Mouse (Mus musculus) lung, postnatal 0 days (tissue): ENCODE data around the gene Eri3. TPM values are rescaled to one million over a fixed set of nuclear protein-coding genes. Genes with fewer than 3 reads are reported as not detected.
A peak's percentile ranks its signal among the peaks of the same experiment; 100 is the strongest.

Source experiments
- ATAC-seq: fragments of 200-750 bp; cut with Nextera tagmentation; 2 replicates; pipeline ENCODE4 v1.8.0; 2017; ENCODE audit warnings: moderate library complexity
- DNase-seq: peaks from one replicate; pipeline ENCODE4 v3.0.0-alpha.2; 2016; ENCODE audit warnings: low spot score
- H3K27ac ChIP-seq: fragments of 300-500 bp; sonication (generic); 2 replicates; pipeline ENCODE4 v1.5.1; 2014; ENCODE audit warnings: antibody characterized with exemption, mild to moderate bottlenecking, low read length, mixed read lengths
- H3K27me3 ChIP-seq: fragments of 300-500 bp; sonication (generic); replicated peaks from 2 replicates; pipeline ENCODE4 v1.6.1; 2014; ENCODE audit warnings: low read length, mixed read lengths; ENCODE audit not compliant: insufficient read depth
- H3K36me3 ChIP-seq: fragments of 300-500 bp; sonication (generic); 2 replicates; pipeline ENCODE4 v1.6.1; 2014; ENCODE audit warnings: low read length, mixed read lengths; ENCODE audit not compliant: insufficient read depth
- H3K4me1 ChIP-seq: fragments of 300-500 bp; sonication (generic); 2 replicates; pipeline ENCODE4 v1.6.1; 2014; ENCODE audit warnings: antibody characterized with exemption, low read depth, low read length, mixed read lengths; ENCODE audit not compliant: insufficient read depth
- H3K4me2 ChIP-seq: fragments of 300-500 bp; sonication (generic); replicated peaks from 2 replicates; pipeline ENCODE4 v1.6.1; 2014; ENCODE audit warnings: low read depth, mild to moderate bottlenecking, low read length, moderate library complexity, mixed read lengths
- H3K4me3 ChIP-seq: fragments of 300-500 bp; sonication (generic); 2 replicates; pipeline ENCODE4 v1.5.1; 2014; ENCODE audit warnings: low read depth, low read length
- H3K9ac ChIP-seq: fragments of 300-500 bp; sonication (generic); replicated peaks from 2 replicates; pipeline ENCODE4 v1.6.1; 2014; ENCODE audit warnings: low read depth, mild to moderate bottlenecking
- H3K9me3 ChIP-seq: fragments of 300-500 bp; sonication (generic); 2 replicates; pipeline ENCODE4 v1.6.1; 2016; ENCODE audit warnings: low read length, mixed read lengths
- CTCF ChIP-seq: IDR thresholded peaks from 2 replicates; pipeline ENCODE4 v1.5.1; 2016; ENCODE audit warnings: antibody characterized with exemption, mild to moderate bottlenecking
- EP300 ChIP-seq: IDR thresholded peaks from 2 replicates; pipeline ENCODE4 v1.6.1; 2016; ENCODE audit warnings: antibody characterized with exemption, mild to moderate bottlenecking, control low read depth
- WGBS: fragments of 180-500 bp; shearing (Covaris S2); extraction: QIAGEN DNeasy Blood & Tissue Kit; methylation state at CpG from one replicate; pipeline ENCODE4 v1.1.7; 2014; 5-methylcytosine and 5-hydroxymethylcytosine counted together
- polyA plus RNA-seq: library from polyadenylated mRNA; unstranded; fragments of >200 nt; fragmentation: Nextera tagmentation; extraction: Ambion mirVana; gene quantifications from 2 replicates; pipeline ENCODE4 v1.2.1, GENCODE M21; 2015

The Eri3 gene
- polyA plus RNA-seq, 1 experiment from 2014 or later = 79.3 TPM

DNA sequence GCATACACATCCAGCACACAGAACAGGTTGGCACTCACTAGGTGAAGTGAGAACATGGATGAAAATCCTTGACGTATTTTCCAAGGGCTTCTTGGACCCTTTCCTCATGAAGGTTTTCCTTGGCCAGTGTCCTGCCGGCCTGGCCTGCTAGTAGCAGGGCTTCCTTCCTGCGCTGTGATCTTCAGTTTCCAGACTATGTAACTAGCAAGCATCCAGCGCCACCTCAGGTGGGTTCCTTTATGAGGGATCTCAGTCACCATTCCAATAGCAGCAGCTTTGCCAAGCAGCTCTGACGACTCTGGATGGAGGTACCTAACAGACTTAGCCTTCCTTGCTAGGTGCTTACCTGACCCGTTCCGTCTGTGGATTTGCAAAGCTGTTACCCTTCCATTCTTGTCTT is 119.7 kb downstream of the Eri3 start:
- no peak overlapping the region for H3K4me2 ChIP-seq
- no peak for TF ChIP-seq CTCF
- no peak for TF ChIP-seq EP300
- H3K4me3 ChIP-seq = no peak overlapping the region
- peaks cover 13% of the 10 kb centered on the region; the same call in 1 of the 2 replicates for H3K36me3 ChIP-seq
- H3K9ac ChIP-seq = no peak overlapping the region
- no peaks in the 10 kb centered on the region for H3K27me3 ChIP-seq
- DNase-seq = no peak
- H3K27ac ChIP-seq = no peak overlapping the region
- no peak for ATAC-seq
- 79% methylated on average over 7 of the region's 7 CpGs for WGBS
- H3K9me3 ChIP-seq = no peaks in the 10 kb centered on the region
- H3K4me1 ChIP-seq = no peaks in the 10 kb centered on the region

DNA sequence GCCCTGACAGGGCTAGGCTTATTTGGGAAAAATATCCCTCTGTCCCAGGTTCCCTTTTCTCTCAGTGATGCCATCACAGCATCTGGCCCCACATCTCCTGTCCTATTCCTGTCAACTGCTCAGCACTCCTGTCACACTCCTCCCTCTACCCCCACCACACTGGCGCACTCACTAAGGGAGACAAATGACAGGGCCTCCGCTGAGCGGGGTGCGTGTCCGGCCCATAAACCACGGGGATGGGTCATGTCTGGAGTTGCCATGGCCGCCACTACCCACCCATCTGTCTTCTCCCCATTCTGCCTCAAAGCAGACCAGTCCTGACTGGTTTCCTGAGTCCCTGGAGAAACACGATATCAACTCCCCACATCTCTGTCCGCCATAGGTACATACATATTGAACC is 121.9 kb downstream of the Eri3 start:
- no peak overlapping the region for H3K9ac ChIP-seq
- no peak overlapping the region for H3K4me3 ChIP-seq
- WGBS = 71% methylated on average over 9 of the region's 9 CpGs
- no peak for TF ChIP-seq EP300
- no peak for TF ChIP-seq CTCF
- H3K36me3 ChIP-seq = peaks cover 25% of the 10 kb centered on the region; the same call in 1 of the 2 replicates
- DNase-seq (no peak), ATAC-seq (no peak)
- H3K27ac ChIP-seq = no peak overlapping the region
- H3K4me2 ChIP-seq = no peak overlapping the region
- H3K9me3 ChIP-seq = no peaks in the 10 kb centered on the region
- no peaks in the 10 kb centered on the region for H3K27me3 ChIP-seq
- H3K4me1 ChIP-seq = no peaks in the 10 kb centered on the region

DNA sequence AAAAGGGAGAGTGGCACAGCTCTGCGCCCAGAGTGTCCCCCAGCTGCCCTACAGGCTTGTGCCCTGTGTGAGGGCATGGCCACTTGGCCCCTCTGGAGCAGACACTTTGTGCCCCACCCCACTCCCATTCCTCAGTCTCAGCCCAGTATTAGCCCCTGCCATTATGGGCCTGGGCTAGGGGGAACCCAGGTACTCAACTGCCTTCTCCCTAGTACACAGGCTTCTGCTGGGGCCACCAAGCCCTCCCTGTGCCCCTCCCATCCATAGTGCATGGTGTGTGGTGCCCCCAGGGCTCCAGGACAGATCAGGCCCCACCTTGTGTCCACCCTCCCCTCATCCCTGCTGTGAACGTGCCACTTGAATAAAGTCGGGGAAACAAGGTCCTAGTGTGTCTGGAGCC is 123.7 kb downstream of the Eri3 start:
- DNase-seq = no peak
- H3K36me3 ChIP-seq = peaks cover 36% of the 10 kb centered on the region; the same call in 1 of the 2 replicates
- H3K27me3 ChIP-seq = no peaks in the 10 kb centered on the region
- no peak overlapping the region for H3K27ac ChIP-seq
- no peak overlapping the region for H3K4me3 ChIP-seq
- H3K9ac ChIP-seq = no peak overlapping the region
- no peak overlapping the region for H3K4me2 ChIP-seq
- 79% methylated on average over 3 of the region's 3 CpGs for WGBS
- TF ChIP-seq CTCF = no peak
- no peak for TF ChIP-seq EP300
- H3K4me1 ChIP-seq = no peaks in the 10 kb centered on the region
- ATAC-seq = no peak
- H3K9me3 ChIP-seq = no peaks in the 10 kb centered on the region

DNA sequence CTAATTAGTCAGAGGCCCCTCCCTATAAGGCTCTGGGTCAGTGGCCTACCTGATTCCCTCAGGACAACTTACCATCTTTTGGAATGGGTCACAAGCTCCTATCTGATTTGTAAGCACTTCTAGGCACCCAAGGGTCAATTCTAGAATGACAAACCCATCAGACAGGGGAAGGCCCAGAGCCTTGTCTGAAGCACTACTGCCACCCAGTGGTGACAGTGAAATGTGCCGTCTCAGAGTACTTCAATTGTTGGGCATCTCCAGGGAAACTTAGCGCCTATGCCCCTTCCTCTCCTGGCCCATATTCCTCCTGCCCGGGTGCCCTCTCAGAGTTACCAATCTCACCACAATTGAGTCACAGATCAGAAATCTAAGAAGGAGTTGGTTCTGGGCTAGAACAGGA is 126.7 kb downstream of the Eri3 start:
- peaks cover 6% of the 10 kb centered on the region; the same call in 1 of the 2 replicates for H3K4me1 ChIP-seq

DNA sequence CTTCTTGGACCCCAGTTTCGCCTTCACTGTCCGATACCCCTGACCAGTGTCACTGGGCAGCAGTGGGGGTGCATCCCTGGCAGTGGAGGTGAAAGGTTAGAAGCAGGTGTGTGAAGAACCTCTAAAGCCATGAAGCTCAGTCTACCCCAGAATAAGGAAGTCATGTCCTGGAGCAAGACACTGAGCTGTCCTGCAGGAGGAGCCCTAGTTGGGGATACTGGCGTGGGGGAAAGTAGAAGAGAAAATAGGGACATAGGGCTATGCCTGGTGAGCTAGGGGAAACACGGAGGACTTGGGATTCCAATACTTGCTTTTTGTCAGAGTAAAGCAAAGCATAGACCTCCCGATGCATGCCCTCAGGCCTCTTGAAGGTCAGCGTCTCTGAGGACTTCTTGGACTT is 130.8 kb downstream of the Eri3 start:
- WGBS = 76% methylated on average over 6 of the region's 6 CpGs
- peak overlapping the region; percentile 73; the same call in 1 of the 2 replicates for H3K4me2 ChIP-seq
- H3K4me1 ChIP-seq = peaks cover 6% of the 10 kb centered on the region; the same call in 1 of the 2 replicates
- H3K36me3 ChIP-seq = peaks cover 14% of the 10 kb centered on the region; the same call in 1 of the 2 replicates
- H3K9me3 ChIP-seq = no peaks in the 10 kb centered on the region
- H3K9ac ChIP-seq = no peak overlapping the region
- H3K27me3 ChIP-seq = no peaks in the 10 kb centered on the region
- TF ChIP-seq CTCF (peak; percentile 31), EP300 (no peak)
- DNase-seq = no peak
- H3K27ac ChIP-seq = no peak overlapping the region
- peak overlapping the region; percentile 78; the same call in 1 of the 2 replicates for H3K4me3 ChIP-seq
- ATAC-seq = no peak

More for the DNA sequence above, 126.7 kb downstream of the Eri3 start:
- no peak overlapping the region for H3K4me2 ChIP-seq
- H3K9me3 ChIP-seq = no peaks in the 10 kb centered on the region
- TF ChIP-seq CTCF (peak; percentile 94), EP300 (no peak)
- no peak overlapping the region for H3K9ac ChIP-seq
- ATAC-seq (peak; percentile 37), DNase-seq (peak; percentile 74)
- H3K27me3 ChIP-seq = no peaks in the 10 kb centered on the region
- H3K36me3 ChIP-seq = peaks cover 36% of the 10 kb centered on the region; the same call in 1 of the 2 replicates
- H3K4me3 ChIP-seq = no peak overlapping the region
- 23% methylated on average over 3 of the region's 3 CpGs for WGBS
- no peak overlapping the region for H3K27ac ChIP-seq

DNA sequence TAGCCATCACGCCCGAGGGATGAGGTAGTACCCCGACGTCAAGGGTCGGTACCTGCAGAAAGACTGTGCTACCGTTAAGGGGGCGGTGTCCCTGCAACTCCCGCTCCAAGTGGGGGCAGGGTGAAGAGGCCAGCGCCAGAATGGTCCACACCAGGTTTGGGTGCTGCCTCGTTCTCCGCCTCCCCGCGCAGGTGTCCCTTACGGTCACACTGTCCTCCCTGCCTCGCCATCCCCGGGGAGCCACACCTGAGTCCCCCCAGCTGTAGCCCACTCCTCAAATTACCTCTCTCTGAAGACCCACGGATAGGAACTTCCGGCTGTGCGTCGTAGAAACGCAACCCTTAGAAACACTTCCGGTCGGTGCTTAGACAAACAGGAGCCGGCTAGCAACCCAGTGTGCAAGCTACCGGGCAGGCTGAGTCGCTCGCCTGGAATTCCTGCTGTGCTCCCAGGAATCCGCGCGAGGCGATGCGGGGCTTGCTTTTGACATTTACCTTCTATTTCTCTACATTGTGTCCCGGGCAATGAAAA is 131.8 kb downstream of the Eri3 start, which contains the start of gene Dmap1:
Dmap1 (minus strand) TSS at position 343 of the 531 bp plus-strand sequence.
- Histone ChIP-seq H3K27ac (no peak within 1 kb of the TSS), H3K9me3 (no peaks in the 10 kb centered on the region), H3K27me3 (no peaks in the 10 kb centered on the region), H3K4me3 (peak within 1 kb of the TSS; percentile 78), H3K36me3 (peaks cover 11% of the 10 kb centered on the region; the same call in 1 of the 2 replicates), H3K9ac (peak within 1 kb of the TSS; percentile 77), H3K4me2 (peak within 1 kb of the TSS; percentile 73), H3K4me1 (peaks cover 6% of the 10 kb centered on the region; the same call in 1 of the 2 replicates)
- DNase-seq (peak; percentile 89), ATAC-seq (peak; percentile 93)
- TF ChIP-seq EP300 = peak; percentile 42
- 0 out of 2 replicates have a peak, but pooled peaks have one; percentile 8 for TF ChIP-seq CTCF
- WGBS = under 1% methylated on average over 33 of the region's 33 CpGs
